Mouse (Mus musculus) T-helper 1 cell (primary cell): ENCODE results near the gene Eno3.

Source experiments
- in situ Hi-C: fragments of 300-600 bp; cut with MboI, MseI; formaldehyde crosslinking; loops from one replicate; pipeline ENCODE4 v1.15.1; 2025; ENCODE audit warnings: high pct_unique_total_duplicates

The Eno3 gene

GRCm38 (mm10) chr11:70679894-70680293, 22.9 kb downstream of the Eno3 start:
- in situ Hi-C loops = no loop called here

DNA sequence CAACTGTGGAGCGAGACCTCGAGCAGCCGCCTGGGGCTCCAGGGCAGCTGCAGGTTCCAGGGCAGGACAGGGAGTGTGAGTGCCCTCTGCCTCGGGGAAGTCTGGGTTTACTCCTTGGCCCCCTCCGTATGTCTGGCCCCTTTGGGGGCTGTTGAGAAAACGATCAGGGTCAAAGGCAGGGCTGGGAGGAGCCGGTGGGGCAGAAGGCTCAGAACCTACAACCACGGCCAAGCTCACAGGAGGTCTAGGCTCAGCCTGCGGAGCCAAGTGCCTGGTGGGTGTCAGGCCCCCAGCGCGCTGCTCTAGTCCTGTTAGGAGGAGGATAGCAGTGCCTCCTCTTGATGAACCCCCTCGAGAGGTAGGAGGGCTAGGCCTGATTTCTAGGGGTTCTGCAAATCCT, 24.2 kb downstream of the Eno3 start:
- in situ Hi-C loops = no loop called here

GRCm38 (mm10) chr11:70681897-70682581, 25.0 kb downstream of the Eno3 start:
- in situ Hi-C loops = no loop called here

DNA sequence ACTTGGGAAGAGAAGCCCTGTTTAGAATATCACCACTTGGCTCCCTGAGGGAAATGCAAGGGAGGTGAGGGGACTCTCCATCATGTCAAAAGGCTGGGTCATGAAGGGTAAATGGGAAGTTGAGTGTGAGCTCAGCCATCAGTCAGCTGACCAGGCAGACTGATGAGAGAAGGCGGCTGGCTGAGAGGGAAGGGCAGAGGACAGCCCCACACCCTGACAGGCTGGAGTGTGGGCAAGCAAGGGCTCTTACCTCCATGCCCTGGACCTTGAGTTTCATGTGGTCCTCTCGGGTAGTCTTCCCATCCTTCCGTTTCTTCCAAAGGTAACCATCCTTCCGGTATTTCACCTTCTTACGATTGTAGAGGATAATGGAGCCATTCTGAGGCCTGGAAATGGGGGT, 26.6 kb downstream of the Eno3 start:
- in situ Hi-C loops = no loop called here

DNA sequence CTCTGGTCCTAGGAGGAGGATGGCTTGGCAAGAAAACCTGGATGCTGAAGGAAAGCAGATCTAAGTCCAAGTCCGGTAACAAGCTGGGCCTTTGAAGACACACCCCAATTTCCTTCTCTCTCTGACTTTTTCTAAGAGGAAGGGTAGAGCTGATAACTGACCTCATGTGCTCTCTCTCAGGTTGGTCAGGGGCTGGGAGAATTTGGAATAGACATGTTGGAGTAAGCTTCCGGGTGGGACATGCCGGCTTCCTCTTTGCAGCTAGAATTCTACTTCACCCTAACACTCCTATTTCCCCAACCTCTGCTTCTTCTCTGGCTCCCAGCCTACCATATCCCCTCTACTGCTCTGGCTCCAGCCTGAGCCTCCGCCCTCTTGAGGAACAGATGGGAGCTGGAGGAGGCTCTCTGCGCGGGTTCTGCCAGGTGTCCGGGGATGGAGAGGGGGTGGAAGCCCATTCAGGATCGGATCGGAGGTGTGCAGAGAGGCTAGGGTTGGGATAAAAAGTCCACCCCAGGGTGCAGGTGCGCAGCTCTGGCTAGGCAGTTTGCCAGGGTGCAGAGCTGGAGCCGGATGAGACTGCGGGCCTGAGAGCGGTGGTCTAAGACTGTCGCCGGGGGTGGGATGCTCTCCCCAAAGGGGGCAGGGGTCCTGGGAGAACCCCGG, 30.0 kb downstream of the Eno3 start:
- in situ Hi-C loops = loop anchor here (5.0 kb wide), 1 partner anchor 70 kb away; no protein-coding TSS in a partner anchor

GRCm38 (mm10) chr11:70687601-70688199, 30.7 kb downstream of the Eno3 start, which contains the start of gene Camta2:
TSS of gene Camta2 (minus strand) at chr11:70688105.
- in situ Hi-C loops = loop anchor here (5.0 kb wide), 1 partner anchor 70 kb away; no protein-coding TSS in a partner anchor

DNA sequence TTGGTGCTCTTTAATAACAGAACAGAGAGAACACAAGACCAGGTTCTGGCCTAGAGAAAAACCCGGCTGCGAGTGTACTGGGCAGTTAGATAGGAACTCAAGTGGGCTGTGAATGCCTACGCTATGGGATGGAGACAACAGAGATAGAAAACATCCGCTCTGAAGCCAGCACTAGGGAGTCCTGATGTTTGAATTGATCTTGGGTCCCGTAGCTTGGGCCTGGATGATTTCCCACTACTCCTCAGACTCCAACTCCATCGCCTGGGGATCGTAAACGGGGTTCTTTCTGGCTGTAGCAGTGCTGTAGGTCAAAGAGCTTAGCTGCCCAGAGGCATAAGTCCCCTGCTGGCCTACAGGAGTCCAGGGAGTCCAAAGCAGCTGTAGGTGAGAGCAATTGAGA, 31.4 kb downstream of the Eno3 start:
- in situ Hi-C loops = loop anchor here (5.0 kb wide), 1 partner anchor 69 kb away; no protein-coding TSS in a partner anchor

DNA sequence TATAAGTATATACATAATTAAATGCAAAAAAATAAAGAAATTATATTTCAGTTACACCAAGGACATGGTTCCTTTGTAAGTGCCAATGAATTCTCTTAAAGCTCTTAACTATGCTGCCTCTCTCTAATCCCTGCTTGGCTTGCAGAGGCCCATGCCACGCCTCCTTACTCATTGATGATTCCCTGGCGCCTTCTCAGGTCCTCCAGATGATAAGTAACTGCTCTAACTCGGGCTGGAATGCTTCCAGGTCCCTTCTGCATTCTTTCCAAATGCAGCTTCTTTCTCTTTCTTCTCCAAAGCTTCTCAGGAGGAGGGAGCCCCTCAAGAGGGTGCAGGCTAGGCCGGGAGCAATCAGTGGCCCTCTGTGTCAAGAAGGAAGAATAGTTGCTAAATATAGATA, 32.6 kb downstream of the Eno3 start:
- in situ Hi-C loops = loop anchor here (5.0 kb wide), 1 partner anchor 68 kb away; no protein-coding TSS in a partner anchor

DNA sequence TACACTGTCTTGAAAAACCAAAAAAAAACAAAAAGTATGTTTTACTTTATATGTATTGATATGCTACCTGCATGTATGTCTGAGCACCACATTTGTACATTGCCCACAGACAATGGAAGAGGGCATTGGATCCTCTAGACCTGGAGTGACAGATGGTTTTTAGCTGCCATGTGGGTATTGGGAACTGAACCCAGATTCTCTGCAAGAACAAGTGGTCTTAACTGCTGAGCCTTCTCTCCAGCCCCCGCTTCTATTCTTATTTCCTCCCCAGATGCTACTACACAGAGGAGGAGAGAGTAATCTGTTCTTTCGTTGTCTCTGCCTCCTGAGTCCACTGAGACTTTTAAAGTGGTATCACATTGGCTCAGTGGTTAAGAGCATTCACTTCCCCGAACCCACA, 36.5 kb downstream of the Eno3 start:
- in situ Hi-C loops = no loop called here

DNA sequence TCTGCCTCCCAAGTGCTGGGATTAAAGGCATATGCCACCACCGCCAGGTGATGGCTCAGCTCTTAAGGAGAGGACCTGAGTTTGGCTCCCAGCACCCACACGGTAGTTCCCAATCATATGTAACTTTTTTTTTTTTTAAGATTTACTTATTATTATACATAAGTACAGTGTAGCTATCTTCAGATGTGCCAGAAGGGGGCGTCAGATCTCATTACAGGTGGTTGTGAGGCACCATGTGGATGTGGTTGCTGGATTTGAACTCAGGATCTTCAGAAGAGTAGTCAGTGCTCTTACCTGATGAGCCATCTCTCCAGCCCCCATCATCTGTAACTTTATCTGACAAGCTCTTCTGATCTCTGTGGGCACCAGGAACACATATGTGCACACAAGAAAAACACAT, 40.4 kb downstream of the Eno3 start:
- in situ Hi-C loops = no loop called here

- in situ Hi-C loops = no loop called here
Measured at GRCm38 (mm10) chr11:70699051-70699450, 42.0 kb downstream of the Eno3 start.

- in situ Hi-C loops = no loop called here
Measured at GRCm38 (mm10) chr11:70699722-70700556, 42.9 kb downstream of the Eno3 start, which contains the start of the genes Inca1 and Kif1c. TSS of gene Inca1 (minus strand) at chr11:70700155. TSS of gene Kif1c (plus strand) at chr11:70700548.

DNA sequence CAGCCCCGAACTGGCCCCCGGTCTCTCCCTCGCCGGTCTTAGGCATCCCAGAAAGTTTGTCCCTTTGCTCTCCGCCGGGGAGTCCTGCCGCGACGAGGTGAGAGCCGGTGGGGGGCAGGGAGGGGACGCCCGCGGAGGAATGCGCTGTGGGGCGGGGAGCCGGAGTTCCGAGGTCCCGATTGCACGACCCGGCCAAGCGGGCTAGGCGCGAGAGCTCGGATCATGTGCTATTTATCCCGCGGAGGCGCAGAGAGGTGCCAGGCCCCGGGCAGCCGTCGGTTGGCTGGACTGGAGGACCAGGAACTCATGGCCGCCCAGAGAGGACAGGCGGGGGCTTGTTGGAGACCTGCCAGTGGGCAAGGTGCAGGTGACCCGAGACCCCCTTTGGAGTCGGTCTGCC, 43.6 kb downstream of the Eno3 start:
- in situ Hi-C loops = no loop called here

GRCm38 (mm10) chr11:70701221-70701955, 44.4 kb downstream of the Eno3 start:
- in situ Hi-C loops = no loop called here

DNA sequence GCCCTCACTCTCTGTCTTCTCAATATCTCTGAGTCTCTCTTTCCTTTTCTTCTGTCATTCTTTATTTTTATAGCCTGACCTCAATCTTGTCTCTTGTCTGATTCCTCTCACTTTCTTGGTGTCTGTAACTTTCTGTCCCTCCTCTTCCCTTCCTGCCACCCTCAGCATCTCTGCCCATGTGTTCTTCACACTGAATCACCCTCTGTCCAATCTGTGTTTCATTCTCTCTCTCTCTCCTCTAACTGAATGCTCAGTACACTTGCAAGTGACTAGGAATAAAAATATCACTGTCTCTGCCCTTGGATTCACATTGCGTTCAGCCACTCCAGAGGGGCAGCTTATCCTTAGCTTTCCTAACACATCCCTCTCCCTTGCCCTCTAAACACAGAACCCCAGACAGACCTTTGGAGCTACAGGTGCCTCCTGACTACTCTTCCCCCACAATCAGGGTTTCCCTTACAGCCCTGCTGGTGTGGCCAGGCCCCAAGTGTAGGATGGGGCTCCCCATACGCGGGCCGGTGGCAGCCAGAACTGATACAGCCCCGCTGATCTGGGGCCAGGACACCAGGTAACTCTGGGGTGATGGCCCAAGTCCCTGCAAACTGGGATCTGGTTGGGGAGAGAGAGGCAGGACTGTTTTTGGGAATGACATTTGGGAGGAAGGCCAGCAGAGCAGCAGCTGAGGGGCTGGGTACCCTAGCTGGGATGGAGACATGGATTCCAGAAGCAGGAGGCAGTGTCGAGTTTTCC, 45.2 kb downstream of the Eno3 start:
- in situ Hi-C loops = no loop called here

DNA sequence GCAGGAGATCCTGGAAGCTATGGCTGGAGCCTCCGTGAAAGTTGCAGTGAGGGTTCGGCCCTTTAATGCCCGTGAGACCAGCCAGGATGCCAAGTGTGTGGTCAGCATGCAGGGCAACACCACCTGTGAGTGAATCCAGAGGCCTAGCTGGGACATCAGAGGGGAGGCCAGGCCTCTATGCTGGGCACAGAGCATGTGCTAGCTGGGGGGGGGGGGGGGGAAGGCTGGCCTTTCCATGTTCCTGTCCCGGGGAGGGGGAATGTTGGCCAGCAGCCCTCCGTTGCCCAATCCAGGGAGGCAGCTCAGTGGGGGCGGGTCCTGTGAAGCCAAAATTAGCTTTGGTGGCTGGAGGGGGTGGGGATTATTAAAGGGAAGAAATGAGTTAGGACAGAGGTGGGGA, 45.8 kb downstream of the Eno3 start:
- in situ Hi-C loops = no loop called here

GRCm38 (mm10) chr11:70706127-70706526, 49.1 kb downstream of the Eno3 start:
- in situ Hi-C loops = no loop called here

GRCm38 (mm10) chr11:70711026-70711425, 54.0 kb downstream of the Eno3 start:
- in situ Hi-C loops = no loop called here
